Comparison of ENCODE assay signal across 13 mouse cellular contexts in the genomic region with DNA sequence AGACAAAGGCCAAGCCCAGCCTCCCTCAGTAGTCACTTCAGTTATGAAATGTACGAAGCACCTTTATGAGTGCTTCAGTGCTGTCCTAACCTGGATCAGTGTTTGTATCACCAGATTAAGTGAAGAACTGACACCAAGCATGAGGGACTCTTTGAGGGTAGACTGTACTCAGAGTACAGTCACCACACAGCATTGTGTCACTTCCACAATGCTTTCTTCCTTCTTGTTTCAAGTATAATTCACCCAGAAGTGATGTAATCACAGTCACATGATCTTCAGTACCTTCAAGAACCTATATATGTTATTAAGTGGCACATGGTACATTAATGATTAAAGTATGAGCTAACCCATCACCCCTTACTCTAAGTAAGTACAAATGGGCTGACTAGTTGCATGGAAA. TPM values are rescaled to one million over a fixed set of nuclear protein-coding genes. Genes with fewer than 3 reads are reported as not detected.
"Had no signal": no experiment of that assay in that cellular context is flagged by ENCODE, and none has a peak within 500 bp of the region (broad histone marks: within the 10 kb centered on the region; RNA-seq: fewer than 3 reads in every experiment).

No protein-coding gene starts in this region.

- DNase-seq: retina, postnatal 1 day; right cerebral cortex, adult 18-20 months; right cerebral cortex, postnatal 14 days; right cerebral cortex, postnatal 25 days; right cerebral cortex, postnatal 4 days; spleen, adult 18-20 months; thymus, adult 18-20 months; thymus, adult 2 months; thymus, postnatal 14 days; thymus, postnatal 25 days; thymus, postnatal 36 days; thymus, postnatal 4 days had no signal

RNA-seq across cellular contexts. Expression of a gene that starts 24.3 kb away (rescaled TPM):
- total RNA-seq: neutrophil, adult 5-6 weeks had no signal
